Mouse (Mus musculus): ENCODE measurements around the gene Tbc1d5. TPM values are rescaled to one million over a fixed set of nuclear protein-coding genes. Genes with fewer than 3 reads are reported as not detected.
"Not testable (repeated sequence)": the region's sequence is repeated elsewhere in the genome, so short reads cannot be mapped to it uniquely, and the experiment has no call there.

Gene Tbc1d5
- polyA plus RNA-seq, 2 experiments, result 2.9 to 3.2 TPM

DNA sequence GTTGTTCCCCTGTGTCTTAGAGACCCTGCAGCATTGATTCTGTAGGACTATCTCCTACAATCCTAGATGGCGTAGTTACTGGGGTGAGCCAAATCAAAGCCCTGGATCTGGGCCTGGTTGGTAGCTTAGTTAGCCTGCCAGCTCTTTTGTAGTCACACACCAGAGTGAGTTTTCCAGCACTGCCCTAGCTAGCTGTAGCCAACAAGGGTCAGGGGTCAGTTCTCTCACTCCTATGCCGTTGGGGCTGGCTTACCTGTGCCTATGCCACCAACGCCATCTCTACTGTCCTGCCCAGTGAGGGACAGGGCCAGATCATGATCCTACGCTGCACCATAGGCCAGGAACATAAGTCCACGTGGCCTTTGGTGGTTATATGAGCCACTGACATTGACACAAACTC lies 461.6 kb downstream of the Tbc1d5 start:
- ATAC-seq (ENCODE audit: insufficient read depth) (no peak), DNase-seq (ENCODE audit: low read depth in 3 of 3, low spot score in 3 of 3) (no peak)
- H3K4me2 ChIP-seq (ENCODE audit: low read depth), result no peak overlapping the region
- TF ChIP-seq EP300 (IDR thresholded peaks at IDR 0.05; ENCODE audit: low read depth), result no peak
- no peak for TF ChIP-seq CTCF (IDR thresholded peaks at IDR 0.05; ENCODE audit: low read depth)
- WGBS (ENCODE audit: insufficient replicate concordance), result 60% methylated on average over 5 of the region's 5 CpGs
- no peak overlapping the region for H3K27ac ChIP-seq
- no peaks in the 10 kb centered on the region for H3K36me3 ChIP-seq (replicated peaks; ENCODE audit: control insufficient read depth, insufficient read depth, low read depth)
- no peak overlapping the region for H3K9ac ChIP-seq (replicated peaks)
- no peaks in the 10 kb centered on the region for H3K9me3 ChIP-seq (ENCODE audit: control insufficient read depth, low read length)
- H3K4me3 ChIP-seq (ENCODE audit: insufficient read depth in 1 of 2, low read depth in 2 of 2, low read length in 2 of 2), result no peak overlapping the region
- no peaks in the 10 kb centered on the region for H3K4me1 ChIP-seq (replicated peaks; ENCODE audit: control insufficient read depth in 2 of 2, insufficient read depth in 2 of 2, low read length in 1 of 2)
- no peaks in the 10 kb centered on the region for H3K27me3 ChIP-seq (ENCODE audit: control insufficient read depth, insufficient read depth, low read length)

DNA sequence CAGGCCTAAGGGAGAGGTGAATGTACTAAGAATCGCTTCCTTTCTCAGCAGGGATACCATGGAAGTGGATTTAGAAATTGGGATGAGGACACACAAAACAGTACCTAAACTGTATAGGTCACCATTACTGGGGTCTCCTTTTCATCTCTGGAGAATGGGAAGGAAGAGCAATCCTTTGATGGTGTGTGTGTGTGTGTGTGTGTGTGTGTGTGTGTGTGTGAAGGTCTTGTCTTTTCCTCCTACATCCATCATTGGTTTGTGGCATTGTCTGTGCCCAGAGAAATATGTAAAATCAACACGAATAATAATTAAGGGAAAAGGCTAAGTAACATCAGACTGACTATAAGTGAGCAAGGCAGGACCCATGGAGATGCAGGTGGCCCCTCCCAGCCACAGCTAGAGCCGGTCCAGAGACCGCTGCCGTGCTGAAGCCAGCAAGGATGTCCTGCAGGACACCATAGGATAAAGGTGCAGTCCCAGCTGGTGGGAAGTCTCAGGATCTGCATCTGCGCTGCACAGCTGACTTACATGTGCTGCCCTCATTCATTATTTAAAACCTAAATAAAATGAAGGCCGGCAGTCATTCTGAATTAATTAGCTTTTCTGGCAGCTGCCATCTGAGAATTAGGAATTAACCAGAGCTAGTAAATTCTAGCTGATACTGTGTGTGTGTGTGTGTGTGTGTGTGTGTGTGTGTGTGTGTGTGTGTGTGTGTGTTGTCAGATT lies 468.5 kb downstream of the Tbc1d5 start:
- H3K27me3 ChIP-seq (ENCODE audit: control insufficient read depth, insufficient read depth, low read length), result no peaks in the 10 kb centered on the region
- TF ChIP-seq EP300 (IDR thresholded peaks at IDR 0.05; ENCODE audit: low read depth) (no peak), CTCF (IDR thresholded peaks at IDR 0.05; ENCODE audit: low read depth) (no peak)
- no peak overlapping the region for H3K9ac ChIP-seq (replicated peaks)
- H3K4me1 ChIP-seq (replicated peaks; ENCODE audit: control insufficient read depth in 2 of 2, insufficient read depth in 2 of 2, low read length in 1 of 2), result no peaks in the 10 kb centered on the region
- DNase-seq (ENCODE audit: low read depth in 3 of 3, low spot score in 3 of 3) (no peak), ATAC-seq (ENCODE audit: insufficient read depth) (no peak)
- no peaks in the 10 kb centered on the region for H3K9me3 ChIP-seq (ENCODE audit: control insufficient read depth, low read length)
- WGBS (ENCODE audit: insufficient replicate concordance), result 66% methylated on average over 7 of the region's 7 CpGs
- no peak overlapping the region for H3K4me2 ChIP-seq (ENCODE audit: low read depth)
- H3K36me3 ChIP-seq (replicated peaks; ENCODE audit: control insufficient read depth, insufficient read depth, low read depth), result no peaks in the 10 kb centered on the region
- H3K27ac ChIP-seq, result no peak overlapping the region
- H3K4me3 ChIP-seq (ENCODE audit: insufficient read depth in 1 of 2, low read depth in 2 of 2, low read length in 2 of 2), result no peak overlapping the region

- not testable (repeated sequence) for H3K27ac ChIP-seq; H3K9ac ChIP-seq (replicated peaks); H3K36me3 ChIP-seq (replicated peaks; ENCODE audit: control insufficient read depth, insufficient read depth, low read depth); H3K4me2 ChIP-seq (ENCODE audit: low read depth); H3K27me3 ChIP-seq (ENCODE audit: control insufficient read depth, insufficient read depth, low read length); H3K4me1 ChIP-seq (replicated peaks; ENCODE audit: control insufficient read depth in 2 of 2, insufficient read depth in 2 of 2, low read length in 1 of 2); ATAC-seq (ENCODE audit: insufficient read depth); DNase-seq (ENCODE audit: low read depth in 3 of 3, low spot score in 3 of 3); H3K9me3 ChIP-seq (ENCODE audit: control insufficient read depth, low read length); H3K4me3 ChIP-seq (ENCODE audit: insufficient read depth in 1 of 2, low read depth in 2 of 2, low read length in 2 of 2)
- 2% methylated on average over 35 of the region's 39 CpGs for WGBS (ENCODE audit: insufficient replicate concordance)
Measured at GRCm38 (mm10) chr17:50698410-50698809, 480.7 kb downstream of the Tbc1d5 start.

DNA sequence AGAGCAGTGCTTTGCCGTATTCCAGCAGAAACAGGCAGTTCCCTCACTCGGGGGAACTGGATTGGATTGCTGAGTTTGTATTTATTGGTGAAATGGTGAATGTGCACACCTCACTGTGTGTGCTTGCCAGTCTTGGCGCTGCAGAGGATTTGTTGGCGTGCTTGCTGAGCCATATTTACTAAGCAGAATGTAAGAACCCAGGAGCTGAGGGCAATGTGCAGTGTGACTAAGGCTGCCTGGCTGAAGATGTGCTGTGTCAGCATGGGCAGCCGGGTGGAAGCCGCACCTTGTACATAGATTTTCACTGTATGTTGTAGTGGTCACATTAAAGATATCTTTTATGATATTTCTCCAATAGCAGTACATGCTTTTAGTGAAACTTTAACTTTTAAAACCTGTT lies 491.0 kb downstream of the Tbc1d5 start:
- no peak for DNase-seq (ENCODE audit: low read depth in 3 of 3, low spot score in 3 of 3)

DNA sequence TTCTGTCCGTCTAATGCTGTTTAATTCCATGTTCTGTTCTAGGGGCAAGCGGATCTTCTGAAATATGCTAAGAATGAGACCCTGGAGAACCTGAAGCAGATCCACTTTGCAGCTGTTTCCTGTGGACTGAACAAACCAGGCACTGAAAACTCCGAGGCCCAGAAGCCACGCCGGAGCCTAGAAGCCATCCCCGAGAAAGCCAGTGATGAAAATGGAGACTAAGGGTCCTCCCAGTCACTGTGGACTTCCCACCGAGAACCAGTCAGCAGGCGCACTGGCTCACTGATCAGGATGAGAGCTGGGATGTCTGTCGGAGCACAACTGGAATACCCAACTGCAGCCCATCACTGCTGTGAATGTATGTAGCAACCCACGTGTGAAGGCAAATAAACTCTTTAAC lies 491.5 kb downstream of the Tbc1d5 start:
- Histone ChIP-seq H3K36me3 (replicated peaks; ENCODE audit: control insufficient read depth, insufficient read depth, low read depth) (no peaks in the 10 kb centered on the region), H3K27me3 (ENCODE audit: control insufficient read depth, insufficient read depth, low read length) (no peaks in the 10 kb centered on the region), H3K9ac (replicated peaks) (no peak overlapping the region), H3K27ac (no peak overlapping the region), H3K4me2 (ENCODE audit: low read depth) (no peak overlapping the region), H3K9me3 (ENCODE audit: control insufficient read depth, low read length) (no peaks in the 10 kb centered on the region), H3K4me1 (replicated peaks; ENCODE audit: control insufficient read depth in 2 of 2, insufficient read depth in 2 of 2, low read length in 1 of 2) (no peaks in the 10 kb centered on the region), H3K4me3 (ENCODE audit: insufficient read depth in 1 of 2, low read depth in 2 of 2, low read length in 2 of 2) (no peak overlapping the region)
- TF ChIP-seq EP300 (IDR thresholded peaks at IDR 0.05; ENCODE audit: low read depth) (no peak), CTCF (IDR thresholded peaks at IDR 0.05; ENCODE audit: low read depth) (no peak)
- 79% methylated on average over 10 of the region's 10 CpGs for WGBS (ENCODE audit: insufficient replicate concordance)
- ATAC-seq (ENCODE audit: insufficient read depth) (no peak), DNase-seq (ENCODE audit: low read depth in 3 of 3, low spot score in 3 of 3) (no peak)

More for the DNA sequence above, 491.0 kb downstream of the Tbc1d5 start:
- no peak overlapping the region for H3K4me3 ChIP-seq (ENCODE audit: insufficient read depth in 1 of 2, low read depth in 2 of 2, low read length in 2 of 2)
- ATAC-seq (ENCODE audit: insufficient read depth), result no peak
- no peaks in the 10 kb centered on the region for H3K27me3 ChIP-seq (ENCODE audit: control insufficient read depth, insufficient read depth, low read length)
- TF ChIP-seq EP300 (IDR thresholded peaks at IDR 0.05; ENCODE audit: low read depth), result no peak
- 76% methylated on average over 6 of the region's 6 CpGs for WGBS (ENCODE audit: insufficient replicate concordance)
- H3K9ac ChIP-seq (replicated peaks), result no peak overlapping the region
- H3K4me1 ChIP-seq (replicated peaks; ENCODE audit: control insufficient read depth in 2 of 2, insufficient read depth in 2 of 2, low read length in 1 of 2), result no peaks in the 10 kb centered on the region
- no peak overlapping the region for H3K27ac ChIP-seq
- no peaks in the 10 kb centered on the region for H3K9me3 ChIP-seq (ENCODE audit: control insufficient read depth, low read length)
- no peaks in the 10 kb centered on the region for H3K36me3 ChIP-seq (replicated peaks; ENCODE audit: control insufficient read depth, insufficient read depth, low read depth)
- H3K4me2 ChIP-seq (ENCODE audit: low read depth), result no peak overlapping the region
